ENCODE assay signal across 20 mouse cellular contexts in genomic region chr9:62590407-62591195, GRCm38 (mm10). TPM values are rescaled to one million over a fixed set of nuclear protein-coding genes. Genes with fewer than 3 reads are reported as not detected.
DNase-seq lines count a peak whose midpoint lies in the region; ATAC-seq and TF ChIP-seq lines count a peak whose summit lies in the region.
"Had no signal": no experiment of that assay in that cellular context is flagged by ENCODE, and none has a peak within 500 bp of the region (broad histone marks: within the 10 kb centered on the region; RNA-seq: fewer than 3 reads in every experiment).

No protein-coding gene starts in this region.

- WGBS in heart, embryonic 12.5 days, result 84% methylated on average over 17 of the region's 17 CpGs
- 81% methylated on average over 17 of the region's 17 CpGs for WGBS in heart, embryonic 10.5 days
- WGBS in stomach, embryonic 15.5 days, result 83% methylated on average over 17 of the region's 17 CpGs
- WGBS in stomach, postnatal 0 days, result 73% methylated on average over 17 of the region's 17 CpGs

- H3K4me2 ChIP-seq in heart, embryonic 12.5 days, result no peak overlapping the region
- no peak overlapping the region for H3K4me2 ChIP-seq in stomach, embryonic 15.5 days
- no peak overlapping the region for H3K4me2 ChIP-seq in stomach, postnatal 0 days (replicated peaks; ENCODE audit: low read depth)
- H3K4me2 ChIP-seq: forebrain, embryonic 15.5 days; liver, embryonic 15.5 days; midbrain, embryonic 13.5 days had no signal

- peaks cover 15% of the 10 kb centered on the region for H3K9me3 ChIP-seq in heart, embryonic 12.5 days (replicated peaks)
- peaks cover 2% of the 10 kb centered on the region; the same call in 1 of the 2 replicates for H3K9me3 ChIP-seq in heart, embryonic 10.5 days
- H3K9me3 ChIP-seq in stomach, embryonic 15.5 days, result no peaks in the 10 kb centered on the region
- no peaks in the 10 kb centered on the region for H3K9me3 ChIP-seq in stomach, postnatal 0 days (ENCODE audit: control insufficient read depth, low read length)
- H3K9me3 ChIP-seq: forebrain, embryonic 15.5 days; liver, embryonic 15.5 days; midbrain, embryonic 13.5 days had no signal

- no peaks in the 10 kb centered on the region for H3K36me3 ChIP-seq in heart, embryonic 12.5 days
- H3K36me3 ChIP-seq in heart, embryonic 10.5 days, result no peaks in the 10 kb centered on the region
- no peaks in the 10 kb centered on the region for H3K36me3 ChIP-seq in stomach, embryonic 15.5 days
- H3K36me3 ChIP-seq in stomach, postnatal 0 days (ENCODE audit: control insufficient read depth, insufficient read depth, low read length), result no peaks in the 10 kb centered on the region
- H3K36me3 ChIP-seq: forebrain, embryonic 15.5 days; liver, embryonic 15.5 days; midbrain, embryonic 13.5 days had no signal

- no peak for TF ChIP-seq EP300 in stomach, postnatal 0 days (optimal IDR thresholded peaks at IDR 0.05)

- 0 out of 2 replicates have a peak overlapping the region, but pooled peaks have one; percentile 5 for H3K9ac ChIP-seq in heart, embryonic 12.5 days
- no peak overlapping the region for H3K9ac ChIP-seq in stomach, embryonic 15.5 days
- H3K9ac ChIP-seq in stomach, postnatal 0 days (ENCODE audit: low read length), result no peak overlapping the region
- H3K9ac ChIP-seq: forebrain, embryonic 15.5 days; liver, embryonic 15.5 days; midbrain, embryonic 13.5 days had no signal

- ATAC-seq in heart, embryonic 12.5 days (ENCODE audit: insufficient number of reproducible peaks, low FRiP score), result no peak
- ATAC-seq in stomach, embryonic 15.5 days (ENCODE audit: insufficient read depth, low FRiP score, low read depth), result no peak
- no peak for ATAC-seq in stomach, postnatal 0 days (ENCODE audit: low FRiP score, low TSS enrichment)
- ATAC-seq: forebrain, embryonic 15.5 days; inflammation-experienced regulatory T-cells, adult 6 months; midbrain, embryonic 13.5 days; Patski had no signal

- no peak for TF ChIP-seq CTCF in stomach, postnatal 0 days (IDR thresholded peaks at IDR 0.05; ENCODE audit: low read depth)

- H3K27ac ChIP-seq in heart, embryonic 12.5 days (ENCODE audit: poor library complexity, severe bottlenecking), result no peak overlapping the region
- H3K27ac ChIP-seq in heart, embryonic 10.5 days, result no peak overlapping the region
- 0 out of 2 replicates have a peak overlapping the region, but pooled peaks have one; percentile 51 for H3K27ac ChIP-seq in stomach, embryonic 15.5 days
- no peak overlapping the region for H3K27ac ChIP-seq in stomach, postnatal 0 days (replicated peaks)
- H3K27ac ChIP-seq: forebrain, embryonic 15.5 days; liver, embryonic 15.5 days; midbrain, embryonic 13.5 days had no signal

- DNase-seq in heart, embryonic 10.5 days (ENCODE audit: low spot score), result no peak
- DNase-seq in stomach, postnatal 0 days (ENCODE audit: low spot score), result no peak
- DNase-seq in gastrocnemius, postnatal 36 days, result peak; percentile 53 to 57
- peak; percentile 83 for DNase-seq in skeletal muscle tissue, adult 2 months (ENCODE audit: low read depth, low spot score)
- DNase-seq in thymus, postnatal 25 days, result no peak
- DNase-seq in left cerebral cortex, postnatal 10 days (ENCODE audit: extremely low spot score in 1 of 2, low spot score in 2 of 2), result no peak
- DNase-seq: adrenal gland, postnatal 36 days; cerebellum, postnatal 10 days; kidney, postnatal 14 days; layer of hippocampus, adult 9-11 months; retina, postnatal 1 day had no signal

- intact Hi-C loops in gastrocnemius, postnatal 36 days (cut with DNase I), result no loop called here
- intact Hi-C loops in left cerebral cortex, postnatal 10 days (cut with DNase I), result no loop called here

- H3K4me3 ChIP-seq in heart, embryonic 12.5 days, result no peak overlapping the region
- H3K4me3 ChIP-seq in heart, embryonic 10.5 days, result no peak overlapping the region
- H3K4me3 ChIP-seq in stomach, embryonic 15.5 days (replicated peaks), result no peak overlapping the region
- H3K4me3 ChIP-seq in stomach, postnatal 0 days (ENCODE audit: low read depth, low read length), result no peak overlapping the region
- H3K4me3 ChIP-seq: forebrain, embryonic 15.5 days; liver, embryonic 15.5 days; midbrain, embryonic 13.5 days; myocyte had no signal

- peaks cover 3% of the 10 kb centered on the region; the same call in 1 of the 2 replicates for H3K4me1 ChIP-seq in heart, embryonic 12.5 days (replicated peaks)
- H3K4me1 ChIP-seq in heart, embryonic 10.5 days, result 0 out of 2 replicates have a peak, but pooled peaks cover 4% of the 10 kb centered on the region
- H3K4me1 ChIP-seq in stomach, embryonic 15.5 days, result 0 out of 2 replicates have a peak, but pooled peaks cover 5% of the 10 kb centered on the region
- H3K4me1 ChIP-seq in stomach, postnatal 0 days (replicated peaks; ENCODE audit: control insufficient read depth, insufficient read depth), result no peaks in the 10 kb centered on the region
- H3K4me1 ChIP-seq: forebrain, embryonic 15.5 days; liver, embryonic 15.5 days; midbrain, embryonic 13.5 days had no signal

- H3K27me3 ChIP-seq in heart, embryonic 12.5 days (replicated peaks), result no peaks in the 10 kb centered on the region
- H3K27me3 ChIP-seq in heart, embryonic 10.5 days (ENCODE audit: insufficient read depth, poor library complexity, severe bottlenecking), result no peaks in the 10 kb centered on the region
- no peaks in the 10 kb centered on the region for H3K27me3 ChIP-seq in stomach, embryonic 15.5 days (replicated peaks)
- H3K27me3 ChIP-seq in stomach, postnatal 0 days (ENCODE audit: control insufficient read depth, insufficient read depth, low read length), result no peaks in the 10 kb centered on the region
- H3K27me3 ChIP-seq: forebrain, embryonic 15.5 days; liver, embryonic 15.5 days; midbrain, embryonic 13.5 days; Patski had no signal

RNA-seq across cellular contexts. Expression of gene Coro2b, which starts 53.8 kb away (rescaled TPM):
- 5.8 and 6.0 TPM in 2 replicates for polyA plus RNA-seq in heart, embryonic 12.5 days (2016; fragmentation: Nextera tagmentation; extraction: Ambion mirVana)
- polyA plus RNA-seq in heart, embryonic 10.5 days (2016; fragmentation: Nextera tagmentation; extraction: Ambion mirVana), result 6.0 and 6.3 TPM in 2 replicates
- 9.6 and 10.2 TPM in 2 replicates for polyA plus RNA-seq in stomach, embryonic 15.5 days (2015; fragmentation: Nextera tagmentation; extraction: Ambion mirVana)
- polyA plus RNA-seq in stomach, postnatal 0 days (2015; fragmentation: Nextera tagmentation; extraction: Ambion mirVana), result 4.9 and 5.4 TPM in 2 replicates
- 1 to 10 TPM; 5.5 to 6.8 TPM for total RNA-seq in gastrocnemius, postnatal 36 days (2021)
- total RNA-seq in left cerebral cortex, postnatal 10 days (2021), result 100 to 1,000 TPM; 107 to 113 TPM
- total RNA-seq: neutrophil, adult 5-6 weeks had no signal

Comparison
In these comparisons a context has a peak if more than half of its experiments do, and no peak if none do; other contexts are left out.
1. DNase-seq: peak in gastrocnemius, postnatal 36 days (2 of 2) and skeletal muscle tissue, adult 2 months (single experiment); none in heart, embryonic 10.5 days (single experiment), stomach, postnatal 0 days (single experiment), thymus, postnatal 25 days (single experiment) and left cerebral cortex, postnatal 10 days (0 of 2).